Mouse (Mus musculus) retina, embryonic 14.5 days (tissue): ENCODE results near the gene Wnt3.

Experiments
- DNase-seq: peaks from one replicate; pipeline ENCODE4 v3.0.0-alpha.2; 2015; ENCODE audit warnings: low spot score

Gene Wnt3

GRCm38 (mm10) chr11:103772505-103773386, 1.2 kb upstream of the Wnt3 start:
- peak; percentile 43 for DNase-seq

- DNase-seq, result no peak
Measured at GRCm38 (mm10) chr11:103774228-103774530, 229 bp downstream of the Wnt3 start.

- DNase-seq, result no peak
Measured at GRCm38 (mm10) chr11:103780152-103780551, 6.2 kb downstream of the Wnt3 start.

- DNase-seq, result no peak
Measured at GRCm38 (mm10) chr11:103789951-103790350, 16.0 kb downstream of the Wnt3 start.

- no peak for DNase-seq
Measured at GRCm38 (mm10) chr11:103801128-103801527, 27.2 kb downstream of the Wnt3 start.

GRCm38 (mm10) chr11:103804126-103804525, 30.2 kb downstream of the Wnt3 start:
- DNase-seq, result no peak

- no peak for DNase-seq
Measured at GRCm38 (mm10) chr11:103804804-103805203, 30.9 kb downstream of the Wnt3 start.

GRCm38 (mm10) chr11:103807966-103808365, 34.0 kb downstream of the Wnt3 start:
- peak; percentile 53 for DNase-seq

GRCm38 (mm10) chr11:103808771-103809610, 35.0 kb downstream of the Wnt3 start:
- DNase-seq, result peak; percentile 65

GRCm38 (mm10) chr11:103809611-103810598, 36.0 kb downstream of the Wnt3 start:
- peak; percentile 62 for DNase-seq

- no peak for DNase-seq
Measured at GRCm38 (mm10) chr11:103810631-103811030, 36.7 kb downstream of the Wnt3 start.

- DNase-seq, result peak; percentile 10
Measured at GRCm38 (mm10) chr11:103811246-103811645, 37.3 kb downstream of the Wnt3 start.

GRCm38 (mm10) chr11:103814808-103815207, 40.9 kb downstream of the Wnt3 start:
- DNase-seq, result no peak

- no peak for DNase-seq
Measured at GRCm38 (mm10) chr11:103815986-103816385, 42.0 kb downstream of the Wnt3 start.

- DNase-seq, result no peak
Measured at GRCm38 (mm10) chr11:103816719-103817118, 42.8 kb downstream of the Wnt3 start.

- DNase-seq, result no peak
Measured at GRCm38 (mm10) chr11:103827201-103827600, 53.3 kb downstream of the Wnt3 start.

- no peak for DNase-seq
Measured at GRCm38 (mm10) chr11:103828866-103829265, 54.9 kb downstream of the Wnt3 start.

GRCm38 (mm10) chr11:103829956-103830355, 56.0 kb downstream of the Wnt3 start:
- DNase-seq, result no peak

- no peak for DNase-seq
Measured at GRCm38 (mm10) chr11:103830476-103830875, 56.5 kb downstream of the Wnt3 start.

- no peak for DNase-seq
Measured at GRCm38 (mm10) chr11:103831766-103832165, 57.8 kb downstream of the Wnt3 start.

- DNase-seq, result no peak
Measured at GRCm38 (mm10) chr11:103832331-103832730, 58.4 kb downstream of the Wnt3 start.

- DNase-seq, result no peak
Measured at GRCm38 (mm10) chr11:103838955-103839354, 65.0 kb downstream of the Wnt3 start.
